Mouse (Mus musculus) urinary bladder, adult 18-20 months (tissue): Measurements from ENCODE around the gene Synpr.
A peak's percentile ranks its signal among the peaks of the same experiment; 100 is the strongest.

Experiments used
- DNase-seq, 2 experiments: peaks; one replicate each; pipeline ENCODE4 v3.0.0; 2022; ENCODE audit warnings: low spot score in 2 of 2, mixed read lengths in 2 of 2

Synpr gene

GRCm38 (mm10) chr14:13355569-13356362, 71.2 kb downstream of the Synpr start:
- peak in 1 of 2 experiments; percentile 11 for DNase-seq

GRCm38 (mm10) chr14:13357101-13357667, 72.6 kb downstream of the Synpr start:
- DNase-seq, result no peak

- no peak for DNase-seq
These were observed 73.5 kb downstream of the Synpr start for GRCm38 (mm10) chr14:13358037-13358436.

- no peak for DNase-seq
These were observed 76.6 kb downstream of the Synpr start for GRCm38 (mm10) chr14:13361184-13361583.

- no peak for DNase-seq
These were observed 77.1 kb downstream of the Synpr start for GRCm38 (mm10) chr14:13361642-13362041.

- no peak for DNase-seq
These were observed 83.7 kb downstream of the Synpr start for GRCm38 (mm10) chr14:13368309-13368708.

- DNase-seq, result no peak
These were observed 104.5 kb downstream of the Synpr start for GRCm38 (mm10) chr14:13389081-13389480.

GRCm38 (mm10) chr14:13389954-13390353, 105.4 kb downstream of the Synpr start:
- no peak for DNase-seq

- DNase-seq, result no peak
These were observed 114.8 kb downstream of the Synpr start for GRCm38 (mm10) chr14:13399226-13400020.

- DNase-seq, result no peak
These were observed 127.1 kb downstream of the Synpr start for GRCm38 (mm10) chr14:13411636-13412035.

- no peak for DNase-seq
These were observed 156.1 kb downstream of the Synpr start for GRCm38 (mm10) chr14:13440723-13441122.

- no peak for DNase-seq
These were observed 160.3 kb downstream of the Synpr start for GRCm38 (mm10) chr14:13444908-13445307.

GRCm38 (mm10) chr14:13453461-13454204, 169.1 kb downstream of the Synpr start:
- DNase-seq, result no peak

- DNase-seq, result no peak
These were observed 170.4 kb downstream of the Synpr start for GRCm38 (mm10) chr14:13454991-13455390.

- DNase-seq, result no peak
These were observed 174.8 kb downstream of the Synpr start for GRCm38 (mm10) chr14:13459333-13459732.

GRCm38 (mm10) chr14:13469211-13469610, 184.6 kb downstream of the Synpr start:
- DNase-seq, result no peak

GRCm38 (mm10) chr14:13477821-13478220, 193.2 kb downstream of the Synpr start:
- no peak for DNase-seq

- no peak for DNase-seq
These were observed 220.8 kb downstream of the Synpr start for GRCm38 (mm10) chr14:13505355-13505754.

- no peak for DNase-seq
These were observed 234.1 kb downstream of the Synpr start for GRCm38 (mm10) chr14:13518608-13519139.

GRCm38 (mm10) chr14:13519239-13520011, 234.8 kb downstream of the Synpr start:
- no peak for DNase-seq

GRCm38 (mm10) chr14:13547746-13548145, 263.2 kb downstream of the Synpr start:
- no peak for DNase-seq
